Mouse (Mus musculus): Measurements from ENCODE around the gene Olfr198. TPM values are rescaled to one million over a fixed set of nuclear protein-coding genes. Genes with fewer than 3 reads are reported as not detected.
"Not testable (repeated sequence)": the region's sequence is repeated elsewhere in the genome, so short reads cannot be mapped to it uniquely, and the experiment has no call there.

Olfr198 gene
- polyA plus RNA-seq (2015; fragmentation: Nextera tagmentation; extraction: Ambion mirVana) = not detected in 2 replicates

- H3K9me3 ChIP-seq (ENCODE audit: control insufficient read depth); H3K4me2 ChIP-seq (replicated peaks; ENCODE audit: low read depth); H3K36me3 ChIP-seq (ENCODE audit: control insufficient read depth, insufficient read depth); H3K27me3 ChIP-seq (replicated peaks; ENCODE audit: control insufficient read depth, insufficient read depth, low read length); H3K4me1 ChIP-seq (replicated peaks; ENCODE audit: control insufficient read depth, insufficient read depth, low read length); ATAC-seq; H3K9ac ChIP-seq (ENCODE audit: low read depth, low read length); H3K4me3 ChIP-seq (ENCODE audit: low read depth, low read length); H3K27ac ChIP-seq (ENCODE audit: low read depth, low read length): not testable (repeated sequence)
- WGBS = 70% methylated on average over 1 of the region's 1 CpGs
These were observed at the start of gene Olfr198 for GRCm38 (mm10) chr16:59203433-59203832. Gene Olfr198 (minus strand): TSS chr16:59203533.

- ATAC-seq = no peak
- no peak overlapping the region for H3K9ac ChIP-seq (ENCODE audit: low read depth, low read length)
- H3K9me3 ChIP-seq (ENCODE audit: control insufficient read depth) = no peaks in the 10 kb centered on the region
- H3K27ac ChIP-seq (ENCODE audit: low read depth, low read length) = no peak overlapping the region
- H3K36me3 ChIP-seq (ENCODE audit: control insufficient read depth, insufficient read depth) = no peaks in the 10 kb centered on the region
- H3K4me3 ChIP-seq (ENCODE audit: low read depth, low read length) = no peak overlapping the region
- no peaks in the 10 kb centered on the region for H3K27me3 ChIP-seq (replicated peaks; ENCODE audit: control insufficient read depth, insufficient read depth, low read length)
- no peaks in the 10 kb centered on the region for H3K4me1 ChIP-seq (replicated peaks; ENCODE audit: control insufficient read depth, insufficient read depth, low read length)
- TF ChIP-seq CTCF (IDR thresholded peaks at IDR 0.05; ENCODE audit: low read depth) = no peak
- 85% methylated on average over 17 of the region's 17 CpGs for WGBS
- no peak overlapping the region for H3K4me2 ChIP-seq (replicated peaks; ENCODE audit: low read depth)
These were observed 46.4 kb upstream of the Olfr198 start for GRCm38 (mm10) chr16:59249684-59250083.

GRCm38 (mm10) chr16:59219667-59220066 lies 16.3 kb upstream of the Olfr198 start, which contains the start of gene Olfr199:
Gene Olfr199 (minus strand): TSS chr16:59219767.
- not testable (repeated sequence) for H3K4me3 ChIP-seq (ENCODE audit: low read depth, low read length); H3K27me3 ChIP-seq (replicated peaks; ENCODE audit: control insufficient read depth, insufficient read depth, low read length); H3K4me2 ChIP-seq (replicated peaks; ENCODE audit: low read depth); H3K9ac ChIP-seq (ENCODE audit: low read depth, low read length); H3K27ac ChIP-seq (ENCODE audit: low read depth, low read length); ATAC-seq; H3K9me3 ChIP-seq (ENCODE audit: control insufficient read depth); H3K4me1 ChIP-seq (replicated peaks; ENCODE audit: control insufficient read depth, insufficient read depth, low read length); H3K36me3 ChIP-seq (ENCODE audit: control insufficient read depth, insufficient read depth)
- 82% methylated on average over 1 of the region's 1 CpGs for WGBS

- not testable (repeated sequence) for H3K27me3 ChIP-seq (replicated peaks; ENCODE audit: control insufficient read depth, insufficient read depth, low read length); H3K9me3 ChIP-seq (ENCODE audit: control insufficient read depth); H3K4me2 ChIP-seq (replicated peaks; ENCODE audit: low read depth); H3K9ac ChIP-seq (ENCODE audit: low read depth, low read length); H3K27ac ChIP-seq (ENCODE audit: low read depth, low read length); H3K4me3 ChIP-seq (ENCODE audit: low read depth, low read length); H3K4me1 ChIP-seq (replicated peaks; ENCODE audit: control insufficient read depth, insufficient read depth, low read length); ATAC-seq; H3K36me3 ChIP-seq (ENCODE audit: control insufficient read depth, insufficient read depth)
- WGBS = 77% methylated on average over 3 of the region's 3 CpGs
These were observed 14.5 kb upstream of the Olfr198 start for GRCm38 (mm10) chr16:59217861-59218260.

GRCm38 (mm10) chr16:59170354-59170753 lies 33.0 kb downstream of the Olfr198 start, which contains the start of gene Olfr196:
Gene Olfr196 (minus strand): TSS chr16:59170454.
- Histone ChIP-seq H3K4me3 (ENCODE audit: low read depth, low read length) (no peak within 1 kb of the TSS), H3K4me2 (replicated peaks; ENCODE audit: low read depth) (no peak within 1 kb of the TSS), H3K36me3 (ENCODE audit: control insufficient read depth, insufficient read depth) (no peaks in the 10 kb centered on the region), H3K9ac (ENCODE audit: low read depth, low read length) (no peak within 1 kb of the TSS), H3K27ac (ENCODE audit: low read depth, low read length) (no peak within 1 kb of the TSS), H3K9me3 (ENCODE audit: control insufficient read depth) (no peaks in the 10 kb centered on the region), H3K27me3 (replicated peaks; ENCODE audit: control insufficient read depth, insufficient read depth, low read length) (no peaks in the 10 kb centered on the region), H3K4me1 (replicated peaks; ENCODE audit: control insufficient read depth, insufficient read depth, low read length) (no peaks in the 10 kb centered on the region)
- no peak for ATAC-seq
- 68% methylated on average over 3 of the region's 3 CpGs for WGBS
- TF ChIP-seq CTCF (IDR thresholded peaks at IDR 0.05; ENCODE audit: low read depth) = no peak

GRCm38 (mm10) chr16:59151996-59152395 lies 51.3 kb downstream of the Olfr198 start:
- 83% methylated on average over 2 of the region's 2 CpGs for WGBS
- H3K27ac ChIP-seq (ENCODE audit: low read depth, low read length) = no peak overlapping the region

More at GRCm38 (mm10) chr16:59151996-59152395, 51.3 kb downstream of the Olfr198 start:
- no peaks in the 10 kb centered on the region for H3K27me3 ChIP-seq (replicated peaks; ENCODE audit: control insufficient read depth, insufficient read depth, low read length)
- no peak for TF ChIP-seq CTCF (IDR thresholded peaks at IDR 0.05; ENCODE audit: low read depth)
- no peaks in the 10 kb centered on the region for H3K36me3 ChIP-seq (ENCODE audit: control insufficient read depth, insufficient read depth)
- H3K4me3 ChIP-seq (ENCODE audit: low read depth, low read length) = no peak overlapping the region
- ATAC-seq = no peak
- no peak overlapping the region for H3K4me2 ChIP-seq (replicated peaks; ENCODE audit: low read depth)
- no peak overlapping the region for H3K9ac ChIP-seq (ENCODE audit: low read depth, low read length)
- no peaks in the 10 kb centered on the region for H3K4me1 ChIP-seq (replicated peaks; ENCODE audit: control insufficient read depth, insufficient read depth, low read length)
- no peaks in the 10 kb centered on the region for H3K9me3 ChIP-seq (ENCODE audit: control insufficient read depth)

Other genes with a start within 250 kb of the Olfr198 start
- gene Olfr183, start 208.2 kb downstream of the Olfr198 start, polyA plus RNA-seq (2015; fragmentation: Nextera tagmentation; extraction: Ambion mirVana) = not detected in 2 replicates
- not detected in 2 replicates for gene Olfr186, start 173.2 kb downstream of the Olfr198 start, polyA plus RNA-seq (2015; fragmentation: Nextera tagmentation; extraction: Ambion mirVana)
- not detected in 2 replicates for gene Olfr187, start 163.8 kb downstream of the Olfr198 start, polyA plus RNA-seq (2015; fragmentation: Nextera tagmentation; extraction: Ambion mirVana)
- gene Olfr190, start 125.5 kb downstream of the Olfr198 start, polyA plus RNA-seq (2015; fragmentation: Nextera tagmentation; extraction: Ambion mirVana) = 0.03 and 0.07 TPM in 2 replicates
- gene Olfr191, start 113.7 kb downstream of the Olfr198 start, polyA plus RNA-seq (2015; fragmentation: Nextera tagmentation; extraction: Ambion mirVana) = not detected in 2 replicates
- gene Olfr193, start 91.7 kb downstream of the Olfr198 start, polyA plus RNA-seq (2015; fragmentation: Nextera tagmentation; extraction: Ambion mirVana) = not detected in 2 replicates
- not detected in 2 replicates for gene Olfr194, start 82.5 kb downstream of the Olfr198 start, polyA plus RNA-seq (2015; fragmentation: Nextera tagmentation; extraction: Ambion mirVana)
- gene Olfr195, start 56.5 kb downstream of the Olfr198 start, polyA plus RNA-seq (2015; fragmentation: Nextera tagmentation; extraction: Ambion mirVana) = not detected in 2 replicates
- gene Olfr196, start 33.1 kb downstream of the Olfr198 start, polyA plus RNA-seq (2015; fragmentation: Nextera tagmentation; extraction: Ambion mirVana) = not detected in 2 replicates
- gene Olfr199, start 16.2 kb upstream of the Olfr198 start, polyA plus RNA-seq (2015; fragmentation: Nextera tagmentation; extraction: Ambion mirVana) = not detected in 2 replicates
- 0.05 and 0.09 TPM in 2 replicates for gene Olfr201, start 69.1 kb upstream of the Olfr198 start, polyA plus RNA-seq (2015; fragmentation: Nextera tagmentation; extraction: Ambion mirVana)
- not detected in 2 replicates for gene Olfr202, start 83.3 kb upstream of the Olfr198 start, polyA plus RNA-seq (2015; fragmentation: Nextera tagmentation; extraction: Ambion mirVana)
- gene Olfr203, start 95.3 kb upstream of the Olfr198 start, polyA plus RNA-seq (2015; fragmentation: Nextera tagmentation; extraction: Ambion mirVana) = 0.10 TPM in 1 of 2 replicates, not detected in the other
- not detected in 2 replicates for gene Olfr204, start 114.7 kb upstream of the Olfr198 start, polyA plus RNA-seq (2015; fragmentation: Nextera tagmentation; extraction: Ambion mirVana)
- not detected in 2 replicates for gene Olfr205, start 127.6 kb upstream of the Olfr198 start, polyA plus RNA-seq (2015; fragmentation: Nextera tagmentation; extraction: Ambion mirVana)
- not detected in 2 replicates for gene Olfr206, start 145.7 kb upstream of the Olfr198 start, polyA plus RNA-seq (2015; fragmentation: Nextera tagmentation; extraction: Ambion mirVana)
- gene Olfr209, start 160.5 kb upstream of the Olfr198 start, polyA plus RNA-seq (2015; fragmentation: Nextera tagmentation; extraction: Ambion mirVana) = not detected in 2 replicates
- gene Gabrr3, start 203.8 kb upstream of the Olfr198 start, polyA plus RNA-seq (2015; fragmentation: Nextera tagmentation; extraction: Ambion mirVana) = not detected in 2 replicates

All from intestine, postnatal 0 days (tissue).